ENCODE assay signal across 9 mouse cellular contexts in genomic region chr5:134063362-134064064, GRCm38 (mm10). TPM values are rescaled to one million over a fixed set of nuclear protein-coding genes. Genes with fewer than 3 reads are reported as not detected.
DNase-seq lines count a peak whose midpoint lies in the region; ATAC-seq lines count a peak whose summit lies in the region.
"Had no signal": no experiment of that assay in that cellular context is flagged by ENCODE, and none has a peak within 500 bp of the region (broad histone marks: within the 10 kb centered on the region; RNA-seq: fewer than 3 reads in every experiment).

No protein-coding gene starts in this region.

- no peaks in the 10 kb centered on the region for H3K27me3 ChIP-seq in hindbrain, embryonic 15.5 days

- peak; percentile 61 for DNase-seq in WW6 (ENCODE audit: low read depth, low spot score)
- peak; percentile 94 for DNase-seq in cerebellum, adult 9-10 months
- DNase-seq in frontal cortex, adult 2 months (ENCODE audit: extremely low spot score in 1 of 2, low spot score in 1 of 2): peak; percentile 48 to 95
- peak; percentile 85 to 99 for DNase-seq in layer of hippocampus, postnatal 25 days (ENCODE audit: extremely low spot score in 1 of 2, low spot score in 1 of 2)
- DNase-seq in lung, postnatal 4 days: peak; percentile 80 to 83
- peak; percentile 98 for DNase-seq in right cerebral cortex, postnatal 4 days

- no peak overlapping the region for H3K4me3 ChIP-seq in hindbrain, embryonic 15.5 days
- H3K4me3 ChIP-seq: myocyte had no signal

- H3K9me3 ChIP-seq in hindbrain, embryonic 15.5 days: no peaks in the 10 kb centered on the region

- whole genome bisulfite sequencing in hindbrain, embryonic 15.5 days: 55% methylated on average over 15 of the region's 15 CpGs

- H3K27ac ChIP-seq in hindbrain, embryonic 15.5 days (replicated peaks): no peak overlapping the region

- ATAC-seq in hindbrain, embryonic 15.5 days (ENCODE audit: low FRiP score, low read depth): peak; percentile 77; the same call in 1 of the 2 replicates
- no peak for ATAC-seq in erythroid progenitor cell, adult 5-6 weeks (replicated peaks; ENCODE audit: low FRiP score, poor library complexity, severe bottlenecking)

- no peaks in the 10 kb centered on the region for H3K36me3 ChIP-seq in hindbrain, embryonic 15.5 days

- 0 out of 2 replicates have a peak, but pooled peaks cover 6% of the 10 kb centered on the region for H3K4me1 ChIP-seq in hindbrain, embryonic 15.5 days (replicated peaks)

- no peak overlapping the region for H3K9ac ChIP-seq in hindbrain, embryonic 15.5 days

- H3K4me2 ChIP-seq in hindbrain, embryonic 15.5 days: no peak overlapping the region

RNA-seq across cellular contexts. Expression of gene Castor2, which starts 36.0 kb away (rescaled TPM):
- 38.6 and 41.1 TPM in 2 replicates for polyA plus RNA-seq in frontal cortex, adult 2 months (2012; rRNA removed)
- polyA plus RNA-seq in hindbrain, embryonic 15.5 days (2015; fragmentation: Nextera tagmentation; extraction: Ambion mirVana): 26.6 and 27.5 TPM in 2 replicates
- 10 to 100 TPM; 64.5 to 69.2 TPM for total RNA-seq in layer of hippocampus, postnatal 25 days (2021)
- total RNA-seq in erythroid progenitor cell, adult 5-6 weeks (2015; ENCODE audit: low replicate concordance): 12.3 TPM in 1 of 2 replicates, not detected in the other
- total RNA-seq in erythroid progenitor cell, adult 5-6 weeks (2017; ENCODE audit: low replicate concordance): 0.39 and 0.45 TPM in 2 replicates

Comparison
In these comparisons a context has a peak if more than half of its experiments do, and no peak if none do; other contexts are left out.
1. RNA of gene Castor2, which starts 36.0 kb away (total RNA-seq): 64.5 to 69.2 TPM in layer of hippocampus, postnatal 25 days; 0.39 to 12.3 TPM in erythroid progenitor cell, adult 5-6 weeks; every median in the first group is over 4 times any median in the second.
2. Peak in every context shown above with its lines, with median percentiles within 50 percentile points of each other: DNase-seq.